Mouse (Mus musculus) ovary, adult 18-20 months (tissue): ENCODE measurements around the gene Erich6.
A peak's percentile ranks its signal among the peaks of the same experiment; 100 is the strongest.
"Not testable (repeated sequence)": the region's sequence is repeated elsewhere in the genome, so short reads cannot be mapped to it uniquely, and the experiment has no call there.

Source experiments
- DNase-seq: peaks from one replicate; pipeline ENCODE4 v3.0.0; 2022; ENCODE audit warnings: low spot score, mixed read lengths

Gene Erich6

DNA sequence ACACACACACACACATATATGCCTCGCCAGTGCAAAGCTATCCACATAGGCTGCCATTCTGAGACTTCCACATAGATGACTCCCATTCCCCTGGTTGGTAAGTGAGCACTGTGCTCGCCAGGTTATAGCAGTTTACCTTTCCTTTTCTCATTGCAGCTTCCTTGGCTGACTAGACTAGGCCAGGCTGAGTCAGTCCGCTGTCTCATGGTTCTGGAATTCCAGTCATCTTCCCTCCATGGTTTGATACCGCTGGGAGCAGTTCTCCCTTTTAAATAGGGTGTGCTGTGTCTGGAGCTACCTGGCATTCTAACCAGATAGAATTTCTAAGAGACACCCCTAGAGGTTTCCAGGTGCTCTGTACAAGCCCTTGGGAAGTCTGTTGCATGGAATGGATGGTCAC is 9.2 kb upstream of the Erich6 start:
- no peak for DNase-seq

DNA sequence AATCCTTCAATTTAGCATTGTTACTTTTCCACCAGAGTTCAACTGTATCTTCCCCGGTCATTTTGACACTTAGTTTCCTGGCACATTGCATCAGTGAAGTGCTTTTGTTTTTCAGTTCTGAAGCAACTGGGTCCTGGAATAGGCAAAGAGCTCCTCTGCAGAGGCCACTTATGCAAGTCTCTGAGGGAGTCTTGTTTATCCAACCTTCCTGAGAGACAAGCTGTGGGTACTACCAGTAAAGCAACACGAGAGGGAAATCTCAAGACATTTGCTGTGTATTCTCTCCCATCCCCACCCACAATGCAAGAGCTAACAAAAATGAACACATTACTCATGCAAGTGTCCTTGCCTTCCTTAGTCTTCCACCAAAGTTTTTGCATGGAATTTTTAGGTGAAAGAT is 5.3 kb downstream of the Erich6 start:
- DNase-seq = no peak

DNA sequence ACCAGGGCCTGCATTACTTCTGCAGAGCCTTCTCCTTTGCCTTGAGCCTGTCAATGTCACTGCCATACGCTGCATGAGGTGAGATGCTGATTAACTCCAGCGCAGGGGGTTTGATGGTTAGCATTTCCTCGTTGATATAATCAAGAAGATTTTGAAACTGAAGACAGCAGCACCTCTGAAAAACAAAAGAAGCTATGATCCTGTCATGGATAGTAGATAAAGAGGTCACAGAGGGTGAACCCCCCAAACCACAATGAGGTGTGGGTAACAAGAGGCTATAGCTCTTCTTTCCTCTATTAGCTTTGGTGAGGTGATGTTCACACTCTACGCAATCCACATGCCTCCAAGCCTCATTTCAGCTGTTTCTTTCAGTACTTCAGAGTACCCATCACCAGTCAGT is 12.0 kb downstream of the Erich6 start:
- DNase-seq = no peak

DNA sequence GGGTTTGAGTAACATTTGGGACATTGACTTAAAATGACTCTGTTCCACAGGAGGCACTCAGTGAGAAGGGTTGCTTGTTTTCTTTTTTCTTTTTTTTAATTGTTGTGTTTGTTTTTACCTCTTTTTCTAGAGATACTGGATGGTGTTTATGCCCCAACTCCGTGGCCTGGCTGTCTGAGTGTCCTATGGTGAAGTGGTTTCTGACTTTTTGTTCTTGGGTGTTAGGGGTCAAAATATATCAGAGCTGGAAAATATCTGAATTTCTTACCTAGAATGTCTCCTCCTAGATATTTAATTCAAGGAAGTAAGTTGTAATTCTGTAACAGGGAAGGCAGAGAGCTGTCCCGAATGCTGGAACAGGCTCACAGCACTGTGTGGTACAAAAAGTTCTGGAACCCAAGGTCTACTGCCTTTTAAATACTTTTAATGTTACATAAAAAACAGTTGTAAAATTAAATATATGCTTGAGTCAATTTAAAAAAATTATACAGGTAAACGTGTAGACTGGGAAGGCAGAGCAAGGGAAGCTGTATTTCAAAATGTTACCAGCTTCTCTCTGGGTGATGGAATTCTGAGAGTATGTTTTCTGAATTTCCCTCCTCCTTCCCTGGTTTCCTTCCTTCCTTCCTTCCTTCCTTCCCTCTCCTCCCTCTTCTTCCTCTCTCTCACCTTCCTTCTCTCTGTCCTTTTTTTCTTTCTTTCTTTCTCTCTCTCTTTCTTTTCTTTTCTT is 14.2 kb downstream of the Erich6 start:
- DNase-seq = no peak

DNA sequence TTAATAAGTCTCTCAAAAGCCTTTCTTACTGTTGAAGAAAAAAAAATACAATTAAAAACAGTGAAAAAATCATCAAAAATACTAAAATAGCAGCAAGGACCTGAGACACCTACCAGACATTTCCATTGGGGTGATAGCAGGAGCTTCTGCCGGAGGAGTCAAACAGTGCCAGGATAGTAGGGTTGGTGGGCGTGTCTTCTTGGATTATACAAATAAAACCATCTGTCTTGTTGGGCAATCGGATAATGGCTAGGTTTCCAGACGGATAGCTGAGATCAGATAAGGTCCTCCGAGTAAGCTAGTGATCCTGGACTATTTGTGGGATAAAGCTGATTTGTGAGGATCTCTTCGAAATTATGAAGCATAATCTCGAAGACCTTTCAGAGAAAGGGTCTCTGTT is 15.9 kb downstream of the Erich6 start:
- DNase-seq = no peak

DNA sequence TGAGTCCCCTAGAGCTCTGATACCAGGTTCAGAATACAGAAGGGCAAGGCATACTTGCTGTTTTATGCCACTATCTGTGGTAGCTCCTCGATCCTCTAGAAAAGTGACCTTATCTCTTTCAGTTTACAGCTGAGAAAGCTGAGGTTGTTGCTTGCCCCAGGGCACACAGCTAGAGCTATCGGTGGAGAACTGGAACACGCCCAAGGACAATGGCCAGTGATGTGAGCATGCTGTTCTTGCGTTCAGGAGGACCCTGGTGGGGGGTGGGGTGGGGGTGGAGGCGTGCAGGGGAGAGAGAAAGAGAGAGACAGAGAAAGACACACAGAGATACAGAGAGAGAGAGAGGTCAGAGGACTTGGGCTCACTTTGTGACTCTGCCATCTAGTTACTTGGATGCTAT is 27.0 kb downstream of the Erich6 start:
- DNase-seq = no peak

DNA sequence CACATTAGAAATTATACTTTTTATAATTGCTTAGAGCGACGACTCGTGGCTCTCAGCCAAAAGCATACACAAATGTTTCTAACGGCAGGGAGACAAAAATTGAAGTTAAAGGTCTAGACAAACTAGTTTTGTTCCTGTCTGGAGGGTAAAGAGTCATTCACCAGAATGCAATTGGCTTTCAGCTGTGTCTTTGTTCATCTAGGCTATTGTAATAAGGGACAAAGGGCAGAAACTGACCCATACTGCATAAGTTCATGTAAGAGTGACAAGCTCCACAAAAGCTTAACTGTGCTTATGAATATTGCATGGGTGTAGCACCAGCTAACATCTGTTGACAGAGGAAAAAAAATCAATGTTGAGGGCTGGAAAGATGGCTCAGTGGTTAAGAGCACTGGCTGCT is 28.5 kb downstream of the Erich6 start:
- DNase-seq = no peak

DNA sequence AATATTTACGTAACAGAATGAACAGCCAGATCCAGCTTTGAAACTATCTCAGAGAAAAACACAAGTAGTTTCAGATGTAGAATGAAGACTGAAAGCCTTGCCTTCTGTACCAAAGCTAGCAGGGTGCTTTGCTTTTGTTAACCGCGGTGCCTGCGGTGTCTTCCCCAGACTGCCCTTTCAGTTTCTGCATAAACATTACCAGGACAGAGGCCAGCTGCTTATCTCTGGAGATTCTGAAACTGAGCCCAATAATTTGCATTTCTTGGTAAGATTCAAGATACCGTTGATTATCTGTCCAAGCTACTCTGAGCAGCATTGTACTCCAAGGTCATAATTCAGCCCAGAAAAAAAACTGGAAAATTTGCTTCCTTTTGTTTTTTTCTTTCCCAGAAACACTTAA is 43.4 kb downstream of the Erich6 start:
- peak; percentile 68 for DNase-seq

DNA sequence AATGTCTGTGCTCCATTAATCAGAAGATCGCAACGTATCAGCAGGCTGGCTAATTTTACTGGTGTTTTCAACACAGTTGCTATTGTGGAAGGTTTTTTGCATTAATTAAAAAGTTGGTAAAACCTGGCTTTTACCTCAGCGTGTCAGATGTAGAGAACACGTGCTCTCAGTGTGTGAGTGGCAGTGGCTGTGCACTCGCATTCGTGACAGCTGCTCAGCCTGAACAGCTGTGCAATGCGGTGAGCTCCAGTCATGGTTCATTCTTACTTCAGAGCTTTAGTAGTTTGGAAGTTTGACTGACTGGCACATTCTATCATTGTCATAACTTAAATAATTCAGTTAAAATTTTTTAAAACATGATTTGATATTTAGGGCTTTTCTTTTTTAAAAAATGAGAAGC is 44.3 kb downstream of the Erich6 start:
- DNase-seq = not testable (repeated sequence)

DNA sequence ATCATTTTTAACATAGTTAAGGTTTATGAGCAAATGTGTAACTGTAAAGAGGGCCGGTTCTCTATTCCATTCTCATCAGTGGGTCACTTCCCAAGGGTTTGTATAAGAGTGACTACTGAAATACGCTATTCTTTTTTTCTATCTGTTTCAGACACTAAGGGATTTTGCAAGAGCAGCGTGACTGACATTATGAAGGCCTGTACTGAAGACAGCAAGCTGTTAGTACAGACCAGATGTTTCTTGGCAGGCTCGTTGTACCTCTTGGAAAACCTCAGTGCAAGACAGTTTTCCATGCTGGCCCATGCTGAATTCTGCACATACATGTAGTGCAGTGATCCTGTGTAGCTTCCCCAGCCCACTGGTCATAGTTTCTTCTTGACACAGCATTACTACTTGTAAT is 46.5 kb downstream of the Erich6 start:
- not testable (repeated sequence) for DNase-seq

DNA sequence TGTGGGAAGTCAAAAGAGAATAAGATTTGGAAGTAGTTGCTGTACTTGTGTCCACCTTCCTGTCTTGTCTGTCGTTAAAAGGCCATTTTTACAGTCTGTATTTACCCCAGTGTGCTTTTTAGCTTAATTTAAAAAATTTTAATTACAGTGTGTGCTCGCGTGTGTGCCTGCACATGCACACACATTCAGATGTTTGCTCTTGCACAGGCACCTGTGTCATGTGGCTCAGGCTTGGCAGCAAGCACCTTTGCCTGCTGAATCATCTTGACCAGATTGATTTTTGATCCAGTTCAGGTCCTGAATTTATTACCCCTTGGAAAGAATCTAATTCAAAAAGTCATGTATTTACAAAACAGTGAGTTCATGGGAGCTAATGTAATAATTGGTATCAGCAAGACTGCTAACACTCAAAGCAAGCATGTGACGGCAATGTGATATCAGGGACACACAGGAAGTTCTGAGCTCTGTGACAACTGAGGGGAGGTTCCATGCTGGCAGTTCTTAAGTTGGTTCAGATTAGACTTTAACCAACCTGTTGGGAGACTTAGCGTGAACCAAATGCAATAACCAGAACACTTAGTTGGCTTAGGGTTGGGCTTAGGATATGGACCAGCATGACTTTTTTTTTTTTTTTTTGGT is 54.1 kb downstream of the Erich6 start:
- no peak for DNase-seq

DNA sequence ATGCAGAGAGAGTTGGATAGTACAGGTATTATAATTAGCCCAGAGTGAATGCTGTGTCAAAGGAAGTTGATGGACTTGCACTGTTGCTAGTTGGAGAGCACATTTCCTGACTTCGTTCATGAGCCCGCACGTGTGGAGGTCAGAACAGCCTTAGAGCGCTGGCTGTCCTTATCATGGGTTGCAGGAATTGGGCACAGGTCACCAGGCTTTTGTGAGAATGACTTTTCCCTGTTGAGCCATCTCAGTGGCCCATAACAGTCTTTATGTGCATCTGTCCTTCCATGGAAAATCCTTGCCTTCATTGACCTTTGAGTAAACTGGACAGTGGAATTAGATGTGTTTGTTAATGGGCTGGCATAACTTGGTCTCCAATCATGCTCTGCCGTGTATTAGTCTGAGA is 54.7 kb downstream of the Erich6 start:
- no peak for DNase-seq

DNA sequence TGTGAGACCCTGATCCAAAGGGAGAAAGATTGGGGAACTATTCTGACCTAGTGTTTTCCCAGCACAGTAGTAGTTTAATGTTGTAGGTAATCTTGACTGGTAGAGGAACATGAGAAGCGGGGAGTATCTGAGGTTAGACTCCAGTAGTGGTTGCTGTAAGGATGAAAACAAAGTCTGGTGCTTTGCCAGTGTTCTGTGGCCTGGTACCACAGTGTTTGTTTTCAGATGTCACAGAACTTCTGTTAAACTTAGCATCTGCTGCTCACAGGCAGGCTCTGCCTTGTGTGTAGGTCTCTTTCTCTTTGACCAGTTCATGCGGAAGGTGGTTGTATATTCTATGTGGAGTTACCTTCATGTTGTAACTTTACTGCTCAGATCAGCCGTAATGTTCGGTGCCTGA is 55.5 kb downstream of the Erich6 start:
- no peak for DNase-seq

DNA sequence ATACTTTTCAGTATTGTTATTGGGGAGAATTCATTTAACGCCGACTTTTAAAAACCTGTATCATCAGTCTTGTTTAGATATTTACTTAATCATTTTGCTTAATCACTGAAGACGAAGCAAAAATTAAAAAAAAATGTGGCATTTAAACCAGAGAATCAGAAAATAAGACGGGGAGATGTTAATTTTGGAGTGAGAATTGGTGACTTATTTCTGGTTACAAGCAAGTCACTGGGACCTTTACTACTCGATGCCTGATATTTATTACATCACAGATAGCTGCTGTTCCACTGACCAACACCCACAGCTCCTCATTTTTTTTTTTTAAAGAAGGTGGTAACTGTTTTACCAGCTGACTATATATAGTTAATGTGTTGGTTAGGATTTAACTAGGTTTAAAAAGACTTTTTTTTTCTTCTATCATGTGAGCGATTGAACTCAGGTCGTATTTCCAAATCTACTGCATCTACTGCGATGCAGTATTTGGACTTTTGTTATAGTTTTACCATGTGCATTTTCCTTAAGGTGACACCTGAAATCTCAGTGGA is 59.4 kb downstream of the Erich6 start:
- no peak for DNase-seq

DNA sequence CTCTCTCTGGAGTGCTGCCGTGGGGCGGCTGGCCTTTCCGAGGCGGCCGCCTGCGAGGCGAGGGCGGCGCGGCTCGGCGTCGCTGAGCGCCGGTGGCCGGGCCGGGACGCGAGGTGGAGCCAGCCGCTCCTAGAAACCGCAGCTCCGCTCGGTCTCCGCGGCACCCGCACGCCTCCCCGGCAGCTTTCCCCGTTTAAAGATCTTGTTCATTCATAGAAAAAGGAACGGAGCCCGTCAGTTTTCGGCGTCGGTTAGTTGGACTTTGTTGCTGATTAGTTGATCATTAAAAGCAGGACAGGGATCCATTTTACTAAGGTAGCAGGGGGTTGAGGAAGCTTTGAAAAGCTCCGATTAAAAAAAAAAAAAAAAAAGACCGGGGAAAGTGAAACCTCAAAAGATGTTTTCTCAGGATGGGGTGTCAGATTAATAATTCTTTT is 59.9 kb downstream of the Erich6 start:
- DNase-seq = no peak

DNA sequence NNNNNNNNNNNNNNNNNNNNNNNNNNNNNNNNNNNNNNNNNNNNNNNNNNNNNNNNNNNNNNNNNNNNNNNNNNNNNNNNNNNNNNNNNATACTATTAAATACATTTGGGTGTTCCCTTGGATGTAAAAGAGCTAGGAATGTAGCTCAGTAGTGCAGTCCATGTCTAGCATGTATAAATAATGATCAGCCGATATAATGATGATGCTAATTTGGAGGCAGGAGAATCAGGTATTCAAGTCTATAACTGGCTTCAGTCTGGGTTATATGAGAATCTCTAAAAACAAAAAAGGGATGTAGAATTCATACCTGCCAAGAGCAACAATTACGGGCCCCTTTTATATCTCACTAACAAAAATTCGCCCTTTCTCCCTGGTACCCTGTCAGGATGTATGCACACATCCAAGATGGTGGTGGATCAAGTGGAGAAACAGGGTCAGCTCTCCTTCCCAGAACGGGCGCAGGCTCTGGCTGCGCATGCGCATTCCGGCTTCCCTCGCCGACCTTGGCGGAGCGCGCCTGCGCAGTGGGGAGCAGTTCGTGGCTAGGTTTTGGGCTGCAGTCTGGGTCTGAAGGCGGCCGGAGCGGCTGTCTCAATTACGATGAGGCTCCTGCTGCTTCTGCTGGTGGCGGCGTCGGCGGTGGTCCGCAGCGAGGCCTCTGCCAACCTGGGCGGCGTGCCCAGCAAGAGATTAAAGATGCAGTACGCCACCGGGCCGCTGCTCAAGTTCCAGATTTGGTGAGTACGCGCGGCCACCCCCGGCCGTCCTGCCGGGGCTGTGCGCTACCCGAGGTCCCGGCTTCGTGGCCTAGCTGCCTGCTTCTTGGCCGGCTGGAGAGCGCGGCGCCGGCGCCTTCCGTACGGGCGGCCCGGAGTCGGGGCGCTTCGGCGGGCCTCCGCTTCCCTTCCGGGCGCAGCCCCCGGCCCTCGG is 60.6 kb downstream of the Erich6 start, which contains the start of gene Selenot:
TSS of gene Selenot (plus strand) at position 500 of the 930 bp plus-strand sequence.
- peak; percentile 93 for DNase-seq

DNA sequence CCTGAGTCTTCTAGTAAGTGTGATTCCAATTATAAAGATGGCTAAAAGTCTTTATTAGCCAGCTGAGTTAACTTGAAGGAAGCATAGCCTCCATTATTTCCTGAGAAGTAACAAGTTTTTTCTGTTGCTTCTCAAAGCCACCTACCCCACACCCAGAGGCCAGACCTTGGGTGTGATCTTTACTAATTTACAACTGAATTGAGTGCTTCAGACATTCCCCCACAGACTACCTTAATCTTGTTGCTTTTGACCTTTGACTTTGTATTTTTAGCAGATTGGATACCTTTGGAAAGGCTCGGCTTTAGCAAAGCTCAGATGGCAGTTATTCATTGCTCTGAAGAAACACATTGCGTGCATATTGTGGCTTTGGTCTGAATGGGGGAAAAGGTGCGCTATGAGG is 66.2 kb downstream of the Erich6 start:
- DNase-seq = no peak
